Mouse (Mus musculus): ENCODE data around the gene Hdac5.

Hdac5 gene

DNA sequence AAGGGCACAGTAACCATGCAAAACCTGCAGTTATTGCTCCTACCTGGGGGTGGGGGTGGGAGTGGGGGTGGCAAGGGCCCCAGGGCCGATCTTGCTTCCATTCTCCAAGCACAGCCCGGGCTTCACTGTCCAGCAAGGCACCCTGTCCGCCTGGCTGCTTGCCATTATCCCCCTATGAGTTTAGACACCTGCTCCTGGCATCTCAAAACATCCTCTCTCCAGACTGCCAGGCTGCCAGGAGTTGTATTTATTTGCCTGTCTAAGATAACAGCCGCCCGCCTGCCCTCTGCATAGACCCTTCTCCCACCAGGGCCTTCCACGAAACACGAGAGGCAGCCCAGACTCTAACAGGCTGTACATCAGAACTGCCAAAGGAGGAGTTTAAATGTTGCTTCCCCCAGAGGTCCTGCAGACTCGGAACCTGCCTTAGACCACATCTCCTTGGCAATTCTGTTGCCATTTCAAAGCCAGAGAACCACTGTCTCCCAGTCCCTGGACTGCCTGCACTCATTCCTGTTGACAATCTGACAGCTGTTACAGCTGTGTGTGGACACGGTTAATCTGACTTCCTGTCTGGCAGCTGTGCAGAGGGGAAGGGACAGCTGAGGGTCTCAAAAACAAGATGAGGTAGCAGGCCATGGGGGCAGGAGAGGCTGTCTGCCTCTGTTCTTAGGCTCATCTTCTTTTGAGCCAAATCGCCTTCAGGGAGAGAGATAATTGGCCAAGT, 15.4 kb downstream of the Hdac5 start:
- DNase-seq: peak; percentile 68

- peak; percentile 45 for DNase-seq
These were observed 18.0 kb downstream of the Hdac5 start for GRCm38 (mm10) chr11:102211936-102212341.

DNA sequence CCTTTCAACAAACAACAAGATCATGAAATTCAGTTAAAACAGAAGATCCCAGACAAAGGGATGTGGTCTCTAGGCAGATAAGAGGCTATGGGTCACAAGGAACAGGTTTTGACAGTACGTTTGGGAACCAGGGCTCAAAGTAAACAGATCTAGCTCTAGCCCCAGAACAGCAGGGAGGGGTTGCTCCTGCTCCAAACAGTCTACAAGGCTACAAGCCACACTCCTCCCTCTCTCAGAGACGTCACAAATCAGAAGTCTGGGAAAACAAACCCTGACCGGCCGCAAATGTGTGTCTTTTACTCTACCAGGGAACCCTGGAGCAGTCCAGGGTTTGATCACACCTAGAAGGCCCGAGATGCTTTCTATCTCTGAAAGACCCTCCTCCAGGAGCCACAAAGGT, 19.0 kb downstream of the Hdac5 start:
- peak; percentile 22 for DNase-seq

GRCm38 (mm10) chr11:102210185-102210584, 19.8 kb downstream of the Hdac5 start:
- DNase-seq: no peak

DNA sequence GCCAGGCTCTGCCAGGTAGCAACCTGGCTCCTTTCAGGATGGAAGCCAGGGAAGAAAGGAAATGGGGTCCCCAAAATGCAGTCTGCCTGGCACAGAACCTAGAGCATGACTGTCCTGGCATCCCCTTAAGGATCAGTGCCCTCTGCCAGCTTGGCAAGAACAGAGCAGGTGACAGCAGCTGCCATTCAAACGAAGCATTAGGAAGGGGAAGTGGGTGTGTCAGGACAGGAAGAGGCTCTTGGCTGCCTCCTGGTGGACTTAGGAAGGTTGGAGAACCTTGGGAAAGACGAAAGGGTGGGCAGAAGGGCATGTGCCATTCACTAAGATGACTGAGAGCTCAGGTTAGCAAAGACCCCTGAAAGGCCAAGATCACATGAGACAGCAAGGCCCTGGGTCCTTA, 20.2 kb downstream of the Hdac5 start:
- no peak for DNase-seq

DNA sequence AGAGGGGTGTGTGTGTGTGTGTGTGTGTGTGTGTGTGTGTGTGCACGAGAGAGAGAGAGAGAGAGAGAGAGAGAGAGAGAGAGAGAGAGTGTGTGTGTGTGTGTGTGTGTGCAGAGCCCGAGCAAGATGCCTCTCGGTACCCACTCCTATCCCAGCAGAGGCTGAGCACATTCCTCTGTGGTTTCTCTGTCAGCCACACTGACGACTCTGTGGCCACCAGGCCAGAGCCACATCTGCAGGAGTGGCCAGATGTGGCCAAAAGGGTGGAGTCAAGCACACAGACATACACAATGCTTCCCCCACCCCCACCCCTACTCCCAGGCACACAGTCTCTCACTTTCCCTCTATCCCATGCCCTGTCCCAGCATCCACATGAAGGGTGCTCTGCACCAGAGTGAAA, 21.1 kb downstream of the Hdac5 start:
- no peak for DNase-seq

- peak; percentile 78 for DNase-seq
These were observed 21.9 kb downstream of the Hdac5 start for GRCm38 (mm10) chr11:102207825-102208777.

DNA sequence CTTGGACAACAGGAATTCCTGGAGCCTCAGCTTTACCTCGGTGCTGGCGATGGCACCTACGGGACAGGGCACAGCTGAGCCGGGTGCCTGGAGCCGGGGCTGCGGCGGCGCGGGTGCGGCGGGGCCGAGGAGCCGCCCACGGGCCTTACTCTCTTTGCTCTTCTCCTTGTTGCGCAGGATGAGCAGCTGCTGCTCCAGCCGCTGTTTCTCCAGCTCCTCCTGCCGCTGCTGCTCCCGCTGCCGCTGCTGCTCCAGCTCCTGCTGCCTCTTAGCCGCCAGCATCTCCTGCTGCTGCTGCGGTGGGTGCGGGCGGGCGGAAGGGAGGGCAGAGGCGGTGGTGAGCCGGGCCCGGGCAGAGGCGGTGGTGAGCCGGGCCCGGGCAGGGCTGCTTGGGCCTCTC, 23.5 kb downstream of the Hdac5 start:
- no peak for DNase-seq

DNA sequence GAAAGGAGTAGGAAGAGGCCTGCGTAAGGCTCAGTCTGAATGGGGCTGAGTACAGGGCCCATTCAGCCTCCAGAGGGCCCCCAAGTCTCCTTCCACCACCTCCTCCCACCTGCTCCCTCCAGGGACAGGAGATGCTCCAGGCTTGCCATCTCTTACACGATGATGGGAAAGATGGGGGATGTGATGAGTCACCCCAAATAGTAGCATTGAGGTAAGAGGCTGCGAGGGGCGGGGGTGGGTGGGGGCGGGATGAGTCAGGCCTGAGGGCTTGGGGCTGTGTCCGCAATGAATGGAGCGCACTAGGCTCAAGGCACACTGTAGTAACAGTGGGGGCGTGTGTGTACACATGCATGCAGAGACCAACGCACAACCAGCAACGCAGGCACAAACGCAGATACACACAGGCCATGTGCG, 28.6 kb downstream of the Hdac5 start:
- DNase-seq: peak; percentile 24

DNA sequence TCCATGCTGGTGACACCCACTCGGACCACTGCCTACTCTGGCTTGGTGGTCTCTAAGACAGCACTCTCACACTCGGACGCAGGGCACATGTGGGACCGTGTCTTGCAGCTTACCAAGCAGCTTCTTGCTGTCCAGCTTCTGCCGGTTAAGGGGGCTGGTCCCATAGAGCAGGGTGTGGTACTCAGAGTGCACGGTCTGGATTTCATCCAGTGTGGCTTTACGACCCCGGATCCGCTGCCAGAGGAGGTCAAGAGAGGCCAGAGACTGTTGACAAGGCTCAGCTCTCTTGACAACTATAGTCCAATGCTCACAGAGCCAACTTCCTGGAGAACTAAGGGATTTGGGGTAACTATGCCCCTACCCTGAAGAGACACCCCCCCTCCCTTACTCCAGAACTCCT, 30.1 kb downstream of the Hdac5 start:
- peak; percentile 53 for DNase-seq

DNA sequence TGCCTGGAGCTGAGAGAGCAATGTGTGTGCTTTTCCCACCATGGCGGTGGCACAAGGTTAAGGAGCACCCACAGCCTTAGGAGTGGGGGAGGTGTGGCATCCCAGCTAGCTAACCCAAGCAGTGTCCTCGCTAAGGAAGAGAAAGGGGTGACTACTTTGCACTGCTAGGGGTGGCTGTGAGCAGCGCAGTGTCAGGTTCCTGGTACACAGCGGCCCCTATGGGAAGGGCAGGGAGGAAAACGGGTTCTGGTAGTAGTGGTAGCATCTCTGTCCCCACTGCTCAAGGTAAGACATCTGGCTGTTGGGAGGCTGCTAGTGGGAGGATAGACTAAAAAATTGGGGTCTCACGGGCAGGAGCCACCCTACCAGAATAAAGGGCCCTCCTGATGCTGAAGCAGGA, 31.7 kb downstream of the Hdac5 start:
- no peak for DNase-seq

DNA sequence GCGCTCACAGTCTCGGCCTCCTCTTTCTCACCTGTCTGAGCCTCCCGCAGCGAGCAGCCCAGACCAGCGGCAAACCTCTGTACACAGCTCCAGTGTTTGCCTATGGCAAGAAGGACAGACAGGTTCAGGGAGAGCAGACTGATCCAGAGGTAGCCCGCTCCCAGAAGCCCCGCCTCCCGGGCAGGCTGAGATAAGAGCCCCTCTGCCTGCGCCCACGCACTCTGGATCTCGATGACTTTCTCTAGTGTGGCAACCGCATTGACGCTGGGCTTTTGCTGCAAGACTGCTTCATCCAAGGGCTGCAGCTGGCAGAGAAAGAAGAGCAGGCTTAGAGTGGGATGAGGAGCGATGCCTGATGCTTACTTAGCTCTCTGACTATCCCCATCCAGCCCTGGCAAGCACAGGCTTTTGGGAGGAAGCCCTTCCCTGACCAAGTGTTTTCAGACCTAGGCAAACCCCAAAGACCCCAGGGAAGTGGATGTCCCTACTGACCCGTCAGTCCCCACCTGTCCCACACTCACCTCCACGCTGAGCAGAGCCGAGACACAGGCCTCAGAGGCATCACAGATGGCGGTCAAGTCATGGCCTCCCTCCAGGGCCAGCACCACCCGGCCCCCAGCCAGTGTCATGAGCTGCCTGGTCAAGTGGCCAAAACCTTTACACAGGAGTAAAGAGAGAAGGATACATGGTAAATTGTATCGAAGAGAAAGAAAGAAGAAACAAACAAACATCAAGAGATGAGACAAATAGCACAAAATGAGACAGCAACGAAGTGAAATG, 33.8 kb downstream of the Hdac5 start:
- DNase-seq: peak; percentile 8

- peak; percentile 7 for DNase-seq
These were observed 36.1 kb downstream of the Hdac5 start for GRCm38 (mm10) chr11:102193657-102194440.

DNA sequence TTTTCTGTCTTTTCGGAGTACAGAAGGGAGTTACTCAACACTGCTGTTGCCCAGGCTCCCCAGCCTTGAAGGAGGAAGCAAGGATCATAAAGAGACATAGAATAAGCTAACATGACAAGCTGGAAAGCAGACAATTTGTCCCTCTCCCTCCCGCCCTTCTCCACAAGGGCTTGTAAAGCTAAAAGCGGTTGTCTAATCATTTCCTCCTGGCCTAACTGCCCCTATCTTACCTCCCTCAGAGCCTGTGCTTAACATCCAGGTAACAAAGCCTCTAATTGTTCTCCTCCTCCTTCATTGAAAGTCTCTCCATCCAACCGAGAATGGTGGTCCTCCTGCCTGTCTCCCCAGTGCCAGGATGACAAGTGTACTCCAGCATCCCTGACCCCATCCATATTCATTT, 39.1 kb downstream of the Hdac5 start:
- no peak for DNase-seq

DNA sequence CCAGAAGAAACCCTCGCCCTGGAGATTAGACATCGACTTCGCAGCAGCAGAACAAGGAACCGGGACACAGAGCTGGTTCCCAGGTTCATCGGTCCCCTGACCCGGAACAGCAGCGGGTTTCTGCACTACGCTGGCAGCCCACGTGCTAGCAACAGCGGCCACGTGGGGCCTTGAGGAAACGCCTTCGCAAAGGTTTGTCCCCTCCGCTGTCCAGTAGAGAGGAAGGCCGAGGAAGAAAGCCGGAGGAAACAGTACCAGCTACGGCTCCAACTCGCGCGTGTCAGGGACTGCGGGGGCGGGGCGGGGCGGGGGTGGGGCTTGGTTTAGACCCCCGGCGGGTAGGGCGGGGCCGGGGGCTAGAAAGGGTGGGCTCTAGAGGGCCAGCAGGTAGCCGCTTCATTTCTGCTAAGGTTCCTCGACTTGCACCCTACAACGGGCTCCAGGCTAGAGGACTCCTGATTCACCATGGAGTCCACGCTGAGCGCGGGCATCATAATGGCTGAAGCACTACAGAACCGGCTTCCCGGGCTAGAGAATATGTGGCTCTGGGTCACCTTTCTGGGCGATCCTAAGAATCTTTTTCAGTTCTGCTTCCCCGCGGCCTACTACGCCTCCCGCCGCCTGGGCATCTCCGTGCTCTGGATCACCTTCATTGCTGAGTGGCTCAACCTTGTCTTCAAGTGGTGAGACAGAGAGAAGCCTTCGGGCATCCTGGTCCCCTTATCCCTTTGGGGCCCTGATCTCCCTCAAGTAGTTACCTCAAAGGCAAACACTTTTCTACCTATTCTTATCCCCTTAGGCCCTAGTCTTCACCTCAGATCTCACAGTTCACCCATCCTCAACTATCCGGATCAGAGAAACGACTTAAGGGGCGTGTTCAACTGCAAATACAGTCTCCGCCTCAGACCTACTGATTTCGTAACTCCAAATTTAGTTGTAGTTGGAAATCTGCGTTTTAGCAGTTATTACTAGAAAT, 40.2 kb downstream of the Hdac5 start, which contains the start of gene G6pc3:
G6pc3 (plus strand) TSS at position 160 of the 976 bp plus-strand sequence.
- DNase-seq: peak; percentile 95

- no peak for DNase-seq
These were observed 41.0 kb downstream of the Hdac5 start for GRCm38 (mm10) chr11:102188980-102189379.

DNA sequence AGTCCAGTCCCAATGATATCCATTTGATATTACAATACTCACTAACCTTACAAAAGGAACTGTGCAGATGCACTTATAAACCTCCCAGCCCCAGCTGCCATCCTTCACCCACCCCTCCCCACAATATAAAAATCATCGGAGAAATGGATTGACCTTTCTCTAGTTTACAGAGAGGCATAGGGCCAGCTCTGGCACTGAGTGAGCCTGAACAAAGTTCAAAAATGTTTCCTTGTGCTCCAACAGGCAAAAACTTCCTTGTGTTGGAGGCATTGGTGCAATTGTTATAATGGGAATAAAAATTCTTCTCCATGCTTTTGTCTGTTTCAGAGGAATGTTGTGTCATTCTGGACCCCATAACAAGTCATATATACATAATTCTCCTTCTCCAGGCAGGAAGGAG, 43.7 kb downstream of the Hdac5 start:
- DNase-seq: no peak

DNA sequence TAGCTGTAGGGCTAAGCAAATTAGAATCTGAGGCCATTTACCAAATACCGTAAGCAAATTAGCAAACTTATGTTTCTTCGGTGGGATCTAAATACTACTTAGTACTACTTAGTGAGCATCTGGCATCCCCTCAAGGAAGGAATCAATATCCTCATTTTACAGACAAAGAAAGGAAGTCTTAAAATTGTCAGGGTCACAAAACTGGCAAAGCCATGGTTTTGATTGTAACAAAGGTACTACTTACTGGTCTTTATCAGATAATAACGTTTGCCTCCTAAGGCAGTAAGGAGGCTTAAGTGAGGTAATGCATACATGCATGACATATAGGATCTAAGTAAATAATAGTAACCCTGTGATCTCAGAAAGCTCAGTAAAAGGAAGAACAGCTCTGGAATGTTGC, 44.3 kb downstream of the Hdac5 start:
- DNase-seq: no peak

GRCm38 (mm10) chr11:102184646-102185495, 45.1 kb downstream of the Hdac5 start, which contains the start of gene Lsm12:
Lsm12 (minus strand) TSS chr11:102185296.
- peak; percentile 98 for DNase-seq

GRCm38 (mm10) chr11:102184253-102184645, 45.7 kb downstream of the Hdac5 start:
- DNase-seq: no peak

Data from kidney, postnatal 10 days (tissue).